Mouse (Mus musculus) left cerebral cortex, postnatal 10 days (tissue): ENCODE measurements at regions not wholly inside any gene's neighbourhood (a gene's known extent, or its start where the extent isn't known, plus 50 kb on each side); places are given as distances from the start of the nearest gene placed in this dataset.
"Not testable (repeated sequence)": the region's sequence is repeated elsewhere in the genome, so short reads cannot be mapped to it uniquely, and the experiment has no call there.

Source experiments
- DNase-seq, 2 experiments: peaks; one replicate each; pipeline ENCODE4 v3.0.0; 2021 to 2022; ENCODE audit warnings: low spot score in 2 of 2, mixed read lengths in 1 of 2; ENCODE audit errors: extremely low spot score in 1 of 2
- intact Hi-C: fragments of 180-260 bp; cut with DNase I; formaldehyde crosslinking; loops from one replicate; pipeline ENCODE4 v1.15.1; 2025

- intact Hi-C loops: no loop called here
- DNase-seq: no peak
Observed at GRCm38 (mm10) chr6:69932297-69932696, 859.7 kb downstream of the Rpia start.

DNA sequence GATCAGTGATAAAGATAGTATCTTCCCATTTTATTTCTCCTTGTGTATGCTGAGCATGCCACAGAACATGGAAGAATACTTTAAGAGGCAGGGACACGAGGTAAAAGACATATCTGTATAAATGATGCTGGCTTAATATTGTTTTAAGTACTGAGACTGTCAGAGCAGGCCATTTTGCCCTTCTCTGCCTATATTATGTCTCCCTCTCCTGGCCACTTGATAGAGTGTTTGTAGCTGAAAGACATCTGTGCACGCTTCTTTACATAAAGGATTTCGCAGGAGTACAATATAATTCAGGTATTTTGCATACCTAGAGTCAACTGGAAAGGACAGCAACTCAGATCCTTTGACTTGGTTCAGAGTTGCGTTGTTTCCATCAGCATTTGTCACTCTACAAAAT is 877.3 kb downstream of the Rpia start:
- no peak for DNase-seq
- intact Hi-C loops: no loop called here

- intact Hi-C loops: no loop called here
- DNase-seq: no peak
Observed at GRCm38 (mm10) chr6:69879286-69879685, 912.7 kb downstream of the Rpia start.

DNA sequence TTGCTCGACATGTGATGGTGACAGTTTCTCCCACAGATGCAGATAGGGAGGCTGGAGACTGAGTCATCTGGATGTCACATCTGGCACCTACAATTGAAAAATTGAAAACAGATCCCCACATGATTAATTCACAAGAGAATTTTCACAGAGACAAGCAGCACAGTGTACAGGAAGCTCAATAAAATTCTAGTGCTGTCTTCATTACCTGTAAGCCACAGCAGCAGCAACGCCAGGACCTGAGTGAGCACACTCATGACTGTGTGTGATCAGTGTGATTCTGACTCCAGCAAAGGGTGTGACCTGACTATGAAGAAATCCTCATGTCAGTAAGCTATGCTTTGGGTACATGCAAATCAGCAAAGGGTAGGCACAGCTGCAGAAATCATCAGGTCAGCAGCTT is 933.4 kb downstream of the Rpia start:
- intact Hi-C loops, DNase-seq: not testable (repeated sequence)

DNA sequence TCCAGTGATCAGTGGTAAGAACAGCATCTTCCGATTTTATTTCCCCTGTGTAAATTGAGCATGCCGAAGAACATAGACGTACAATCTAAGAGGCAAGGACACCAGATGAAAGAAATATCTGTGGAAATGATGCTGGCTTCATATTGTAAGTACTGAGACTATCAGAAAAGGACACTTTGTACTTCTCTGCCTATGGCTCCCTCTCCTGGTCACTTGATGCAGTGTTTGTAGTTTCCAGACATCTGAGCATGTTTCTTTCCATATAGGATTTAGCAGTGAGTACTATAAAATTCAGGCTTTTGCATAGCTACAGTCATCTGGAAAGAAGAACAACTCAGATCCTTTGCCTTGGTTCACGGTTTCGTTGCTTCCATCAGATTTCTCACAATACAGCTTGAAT is 963.4 kb downstream of the Rpia start:
- DNase-seq: peak in 1 of 2 experiments; percentile 0
- intact Hi-C loops: not testable (repeated sequence)

- intact Hi-C loops, DNase-seq: not testable (repeated sequence)
Observed at GRCm38 (mm10) chr6:69814972-69815371, 977.1 kb downstream of the Rpia start.

- intact Hi-C loops, DNase-seq: not testable (repeated sequence)
Observed at GRCm38 (mm10) chr6:69814373-69814772, 977.7 kb downstream of the Rpia start.

- DNase-seq, intact Hi-C loops: not testable (repeated sequence)
Observed at GRCm38 (mm10) chr6:69780330-69780729, 1011.7 kb downstream of the Rpia start.

- DNase-seq, intact Hi-C loops: not testable (repeated sequence)
Observed at GRCm38 (mm10) chr6:69777322-69777721, 1014.7 kb downstream of the Rpia start.

- no peak for DNase-seq
- intact Hi-C loops: no loop called here
Observed at GRCm38 (mm10) chr6:69764861-69765260, 1027.2 kb downstream of the Rpia start.

DNA sequence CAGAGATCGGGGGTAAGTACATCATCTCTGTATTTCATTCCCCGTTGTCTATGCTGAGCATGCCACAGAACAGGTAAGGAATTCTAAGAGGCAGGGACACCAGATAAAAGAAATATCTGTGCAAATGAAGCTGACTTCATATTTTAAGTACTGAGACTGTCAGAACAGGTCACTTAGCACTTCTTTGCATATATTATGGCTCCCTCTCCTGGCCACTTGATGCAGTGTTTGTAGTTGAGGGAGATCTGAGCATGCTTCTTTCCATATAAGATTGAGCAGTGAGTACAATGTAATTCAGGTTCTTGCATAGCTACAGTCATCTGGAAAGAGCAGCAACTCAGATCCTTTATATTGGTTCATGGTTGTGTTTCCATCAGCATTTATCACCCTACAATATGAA is 1033.4 kb downstream of the Rpia start:
- intact Hi-C loops: no loop called here
- no peak for DNase-seq

DNA sequence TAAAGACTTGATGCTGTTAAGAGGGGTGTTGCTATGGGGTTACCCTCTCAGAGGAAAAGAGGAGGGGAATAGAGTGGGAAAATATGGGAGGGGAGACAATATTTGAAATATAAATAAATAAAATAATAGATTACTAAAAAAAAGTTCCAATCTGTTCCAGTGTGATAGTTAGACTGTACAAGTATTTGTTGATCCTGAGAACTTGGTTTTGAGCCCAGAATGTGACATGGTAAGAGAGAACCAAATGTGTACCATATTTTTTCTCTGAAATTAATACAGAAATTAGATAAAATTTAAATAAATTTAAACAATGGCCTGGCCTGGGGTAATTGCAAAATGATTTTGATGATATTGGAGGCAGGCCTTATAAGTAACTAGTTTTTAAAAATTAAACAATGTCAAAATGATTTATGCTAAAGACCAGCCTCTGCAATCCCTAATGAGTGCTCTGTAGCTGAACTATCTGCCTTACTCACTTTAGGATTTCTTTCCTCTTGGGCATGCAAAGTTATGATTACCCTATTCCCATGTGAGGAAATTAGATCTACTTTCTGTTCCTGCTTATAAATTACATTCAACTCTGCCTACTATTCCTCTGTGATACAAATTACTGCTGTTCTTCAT is 1052.9 kb downstream of the Rpia start:
- no peak for DNase-seq
- intact Hi-C loops: no loop called here

DNA sequence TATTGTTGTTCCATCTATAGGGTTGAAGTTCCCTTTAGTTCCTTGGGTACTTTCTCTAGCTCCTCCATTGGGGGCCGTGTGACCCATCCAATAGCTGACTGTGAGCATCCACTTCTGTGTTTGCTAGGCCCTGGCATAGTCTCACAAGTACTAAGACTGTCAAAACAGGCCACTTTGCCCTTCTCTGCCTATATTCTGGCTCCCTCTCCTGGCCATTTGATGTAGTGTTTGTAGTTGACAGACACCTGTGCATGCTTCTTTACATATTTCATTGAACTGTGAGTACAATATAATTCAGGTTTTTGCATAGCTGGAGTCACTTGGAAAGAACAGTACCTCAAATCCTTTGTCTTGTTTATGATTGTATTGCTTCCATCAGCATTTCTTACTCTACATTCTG is 1059.2 kb downstream of the Rpia start:
- DNase-seq, intact Hi-C loops: not testable (repeated sequence)

DNA sequence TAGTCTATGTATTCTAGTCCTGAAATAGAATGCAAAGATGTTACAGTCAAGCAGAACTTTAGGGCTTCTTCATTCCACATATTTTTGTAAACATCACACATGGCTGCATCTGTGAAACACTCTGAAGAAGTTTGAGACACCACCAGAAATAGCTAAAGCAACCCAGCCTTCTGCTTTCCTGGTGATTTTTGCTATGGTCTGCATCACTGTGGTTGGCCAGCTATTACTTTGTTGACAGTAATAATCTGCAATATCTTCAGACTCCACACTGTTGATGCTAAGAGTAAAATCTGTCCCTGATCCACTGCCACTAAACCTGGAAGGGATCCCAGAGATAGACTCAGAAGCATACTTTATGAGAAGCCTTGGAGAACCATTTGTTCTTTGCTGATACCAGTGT is 1065.7 kb downstream of the Rpia start:
- DNase-seq: peak in 1 of 2 experiments; percentile 1
- intact Hi-C loops: no loop called here

- DNase-seq: not testable (repeated sequence)
Observed at GRCm38 (mm10) chr6:69702813-69703212, 1089.2 kb downstream of the Rpia start.

DNA sequence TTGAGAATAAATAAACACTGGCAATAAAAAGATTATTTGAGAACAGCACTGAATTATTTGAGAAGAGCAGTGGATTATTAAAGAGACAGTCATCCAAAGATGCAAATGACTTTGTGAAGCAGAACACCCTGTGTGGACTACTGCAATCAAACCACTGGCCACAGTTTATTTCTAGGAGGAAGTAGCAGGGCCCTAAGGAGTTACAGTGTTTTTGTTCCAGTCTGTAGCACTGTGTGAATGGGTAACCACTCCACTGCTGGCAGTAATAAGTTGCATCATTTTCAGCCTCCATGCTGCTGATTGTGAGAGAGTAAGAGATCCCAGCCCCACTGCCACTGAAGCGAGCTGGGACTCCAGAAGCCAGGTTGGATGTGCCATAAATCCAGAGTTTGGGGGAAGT is 1110.9 kb downstream of the Rpia start:
- intact Hi-C loops: loop anchor here (5.0 kb wide), 1 partner anchor 184 kb away; no protein-coding TSS in a partner anchor
- no peak for DNase-seq

More at GRCm38 (mm10) chr6:69702813-69703212, 1089.2 kb downstream of the Rpia start:
- intact Hi-C loops: not testable (repeated sequence)

- intact Hi-C loops, DNase-seq: not testable (repeated sequence)
Observed at GRCm38 (mm10) chr6:69662426-69662825, 1129.6 kb downstream of the Rpia start.
